Comparison of ENCODE assay signal across 8 mouse cellular contexts in genomic region chr12:8521375-8522047, GRCm38 (mm10). TPM values are rescaled to one million over a fixed set of nuclear protein-coding genes. Genes with fewer than 3 reads are reported as not detected.
DNase-seq lines count a peak whose midpoint lies in the region; TF ChIP-seq lines count a peak whose summit lies in the region.

No protein-coding gene starts in this region.

- H3K4me1 ChIP-seq in lung, adult 2 months (ENCODE audit: control insufficient read depth, insufficient read depth, low read length) = peaks cover 8% of the 10 kb centered on the region

- TF ChIP-seq POLR2A in lung, adult 2 months (IDR thresholded peaks at IDR 0.05; ENCODE audit: borderline replicate concordance, extremely low read depth, low read depth, low read length) = no peak

- WGBS in lung, adult 2 months = 23% methylated on average over 12 of the region's 12 CpGs

- TF ChIP-seq CTCF in lung, adult 2 months (IDR thresholded peaks at IDR 0.05; ENCODE audit: insufficient read depth, low read length) = no peak

- intact Hi-C loops in gastrocnemius, postnatal 14 days (cut with DNase I; ENCODE audit: low total_unique reads) = no loop called here

- H3K4me3 ChIP-seq in lung, adult 2 months (replicated peaks; ENCODE audit: extremely low read depth, low read depth, low read length) = no peak overlapping the region

- peak; percentile 66 to 78 for DNase-seq in adrenal gland, adult (ENCODE audit: inconsistent age in 2 of 2, low spot score in 1 of 2)
- no peak for DNase-seq in adrenal gland, postnatal 4 days (ENCODE audit: low spot score in 2 of 2)
- DNase-seq in right cerebral cortex, postnatal 14 days = peak; percentile 24
- no peak for DNase-seq in right cerebral cortex, adult 2 months (ENCODE audit: low spot score in 2 of 2)
- DNase-seq in gastrocnemius, postnatal 14 days = peak; percentile 73
- peak; percentile 56 for DNase-seq in kidney, adult 18-20 months
- DNase-seq in lung, adult 2 months = peak; percentile 40
- DNase-seq in splenic B cell, adult 2 months (ENCODE audit: low read depth, low spot score) = peak; percentile 56

- H3K27me3 ChIP-seq in splenic B cell, adult 2 months (ENCODE audit: control insufficient read depth, insufficient read depth, low read length, poor library complexity, severe bottlenecking) = no peaks in the 10 kb centered on the region

- no peaks in the 10 kb centered on the region for H3K36me3 ChIP-seq in splenic B cell, adult 2 months (ENCODE audit: control insufficient read depth, insufficient read depth, low read length, poor library complexity, severe bottlenecking)

RNA-seq across cellular contexts. Expression of gene Rhob, which starts 21.7 kb away (rescaled TPM):
- 100 to 1,000 TPM; 176 to 206 TPM for total RNA-seq in adrenal gland, postnatal 4 days (2021)
- 10 to 100 TPM; 59.5 to 96.2 TPM for total RNA-seq in gastrocnemius, postnatal 14 days (2021)
- 324 and 526 TPM in 2 replicates for polyA plus RNA-seq in lung, adult 2 months (2012; rRNA removed)

Comparison
In these comparisons a context has a peak if more than half of its experiments do, and no peak if none do; other contexts are left out.
1. DNase-seq: peak in adrenal gland, adult (2 of 2), right cerebral cortex, postnatal 14 days (single experiment), gastrocnemius, postnatal 14 days (single experiment), kidney, adult 18-20 months (single experiment), lung, adult 2 months (single experiment) and splenic B cell, adult 2 months (single experiment); none in adrenal gland, postnatal 4 days (0 of 2) and right cerebral cortex, adult 2 months (0 of 2).